Mouse (Mus musculus): Measurements from ENCODE around the gene Skor1. TPM values are rescaled to one million over a fixed set of nuclear protein-coding genes. Genes with fewer than 3 reads are reported as not detected.

Skor1 gene
- total RNA-seq (2014; rRNA removed), result 36.3 and 38.5 TPM in 2 replicates
- polyA plus RNA-seq (2015; fragmentation: Nextera tagmentation; extraction: Ambion mirVana), result 9.2 TPM in 2 replicates

GRCm38 (mm10) chr9:63148410-63149371 is at the start of gene Skor1:
Skor1 (minus strand) TSS chr9:63148961.
- peak within 1 kb of the TSS; percentile 48 for H3K9ac ChIP-seq (replicated peaks; ENCODE audit: low read length)
- H3K36me3 ChIP-seq (ENCODE audit: insufficient read depth, low read length), result no peaks in the 10 kb centered on the region
- peak within 1 kb of the TSS; percentile 61 for H3K4me2 ChIP-seq (ENCODE audit: low read depth, low read length)
- H3K27ac ChIP-seq, result peak within 1 kb of the TSS; percentile 51; the same call in 1 of the 2 replicates
- no peak for TF ChIP-seq CTCF (IDR thresholded peaks at IDR 0.05; ENCODE audit: low read depth)
- H3K9me3 ChIP-seq (ENCODE audit: low read length), result no peaks in the 10 kb centered on the region
- peaks cover 3% of the 10 kb centered on the region; the same call in 1 of the 2 replicates for H3K4me1 ChIP-seq (ENCODE audit: insufficient read depth, low read length)
- DNase-seq (ENCODE audit: low spot score), result peak; percentile 12
- under 1% methylated on average over 62 of the region's 108 CpGs for WGBS
- peaks cover 81% of the 10 kb centered on the region for H3K27me3 ChIP-seq (ENCODE audit: insufficient read depth, low read length)
- H3K4me3 ChIP-seq (ENCODE audit: low read length), result peak within 1 kb of the TSS; percentile 45
- ATAC-seq, result no peak

DNA sequence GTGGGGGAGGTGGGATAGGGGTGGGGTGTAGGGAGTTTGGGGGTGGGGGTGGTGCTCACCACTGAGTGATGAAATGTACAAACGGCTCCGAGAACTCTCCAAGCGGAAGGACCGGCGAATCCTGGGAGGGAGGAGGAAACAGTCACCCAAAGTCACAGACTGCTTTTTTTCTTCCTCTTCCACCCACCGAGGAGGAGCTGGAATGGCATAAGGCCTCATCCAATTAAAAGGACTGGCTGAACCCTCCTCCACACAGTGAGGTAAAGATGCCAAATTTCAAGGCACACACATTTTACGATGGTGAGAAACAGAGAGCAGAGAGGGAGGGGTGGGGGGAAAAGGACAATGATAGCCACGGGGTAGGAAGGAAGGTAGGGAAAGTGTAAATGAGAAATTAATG is 48.5 kb upstream of the Skor1 start:
- H3K27ac ChIP-seq, result no peak overlapping the region
- H3K36me3 ChIP-seq (ENCODE audit: insufficient read depth, low read length), result no peaks in the 10 kb centered on the region
- H3K4me3 ChIP-seq (ENCODE audit: low read length), result no peak overlapping the region
- H3K4me1 ChIP-seq (ENCODE audit: insufficient read depth, low read length), result no peaks in the 10 kb centered on the region
- H3K4me2 ChIP-seq (ENCODE audit: low read depth, low read length), result 0 out of 2 replicates have a peak overlapping the region, but pooled peaks have one; percentile 11
- H3K27me3 ChIP-seq (ENCODE audit: insufficient read depth, low read length), result no peaks in the 10 kb centered on the region
- no peaks in the 10 kb centered on the region for H3K9me3 ChIP-seq (ENCODE audit: low read length)
- ATAC-seq, result no peak; the same call in 1 of the 2 replicates
- no peak overlapping the region for H3K9ac ChIP-seq (replicated peaks; ENCODE audit: low read length)
- no peak for TF ChIP-seq CTCF (IDR thresholded peaks at IDR 0.05; ENCODE audit: low read depth)
- WGBS, result 10% methylated on average over 8 of the region's 8 CpGs
- DNase-seq (ENCODE audit: low spot score), result no peak

GRCm38 (mm10) chr9:63196114-63196682 is 47.4 kb upstream of the Skor1 start:
- Histone ChIP-seq H3K4me3 (ENCODE audit: low read length) (no peak overlapping the region), H3K36me3 (ENCODE audit: insufficient read depth, low read length) (no peaks in the 10 kb centered on the region), H3K9ac (replicated peaks; ENCODE audit: low read length) (no peak overlapping the region), H3K4me2 (ENCODE audit: low read depth, low read length) (no peak overlapping the region), H3K9me3 (ENCODE audit: low read length) (no peaks in the 10 kb centered on the region), H3K4me1 (ENCODE audit: insufficient read depth, low read length) (no peaks in the 10 kb centered on the region), H3K27me3 (ENCODE audit: insufficient read depth, low read length) (no peaks in the 10 kb centered on the region), H3K27ac (no peak overlapping the region)
- DNase-seq (ENCODE audit: low spot score), result no peak
- no peak for TF ChIP-seq CTCF (IDR thresholded peaks at IDR 0.05; ENCODE audit: low read depth)
- no peak for ATAC-seq
- WGBS, result 67% methylated on average over 8 of the region's 8 CpGs

GRCm38 (mm10) chr9:63195523-63195922 is 46.8 kb upstream of the Skor1 start:
- Histone ChIP-seq H3K4me2 (ENCODE audit: low read depth, low read length) (no peak overlapping the region), H3K4me3 (ENCODE audit: low read length) (no peak overlapping the region), H3K4me1 (ENCODE audit: insufficient read depth, low read length) (no peaks in the 10 kb centered on the region), H3K27me3 (ENCODE audit: insufficient read depth, low read length) (no peaks in the 10 kb centered on the region), H3K27ac (no peak overlapping the region), H3K36me3 (ENCODE audit: insufficient read depth, low read length) (no peaks in the 10 kb centered on the region), H3K9me3 (ENCODE audit: low read length) (no peaks in the 10 kb centered on the region), H3K9ac (replicated peaks; ENCODE audit: low read length) (no peak overlapping the region)
- ATAC-seq, result no peak
- 41% methylated on average over 4 of the region's 4 CpGs for WGBS
- DNase-seq (ENCODE audit: low spot score), result no peak
- no peak for TF ChIP-seq CTCF (IDR thresholded peaks at IDR 0.05; ENCODE audit: low read depth)

DNA sequence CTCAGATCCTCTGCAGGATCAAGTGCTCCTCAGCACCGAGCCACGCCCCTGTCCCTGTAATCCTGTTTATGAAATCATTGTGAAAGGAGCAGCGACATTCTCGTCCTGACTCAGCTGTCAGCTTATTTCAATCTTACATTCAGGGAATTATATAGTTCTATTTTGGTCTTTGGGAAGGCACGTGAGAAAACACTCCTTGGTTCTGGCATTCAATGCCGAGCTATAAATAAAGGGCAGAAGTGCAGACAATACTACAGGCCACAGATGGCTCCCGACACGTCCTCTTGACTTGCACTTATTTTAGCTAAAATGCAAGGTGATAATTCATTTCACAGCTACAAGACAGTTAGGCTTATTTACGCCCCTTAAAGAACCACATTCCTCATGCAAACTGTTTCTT is 46.0 kb upstream of the Skor1 start:
- H3K27me3 ChIP-seq (ENCODE audit: insufficient read depth, low read length), result no peaks in the 10 kb centered on the region
- DNase-seq (ENCODE audit: low spot score) (no peak), ATAC-seq (no peak)
- no peak overlapping the region for H3K27ac ChIP-seq
- no peaks in the 10 kb centered on the region for H3K36me3 ChIP-seq (ENCODE audit: insufficient read depth, low read length)
- H3K4me2 ChIP-seq (ENCODE audit: low read depth, low read length), result no peak overlapping the region
- H3K4me1 ChIP-seq (ENCODE audit: insufficient read depth, low read length), result no peaks in the 10 kb centered on the region
- H3K9ac ChIP-seq (replicated peaks; ENCODE audit: low read length), result no peak overlapping the region
- no peaks in the 10 kb centered on the region for H3K9me3 ChIP-seq (ENCODE audit: low read length)
- TF ChIP-seq CTCF (IDR thresholded peaks at IDR 0.05; ENCODE audit: low read depth), result no peak
- 77% methylated on average over 9 of the region's 9 CpGs for WGBS
- H3K4me3 ChIP-seq (ENCODE audit: low read length), result no peak overlapping the region

DNA sequence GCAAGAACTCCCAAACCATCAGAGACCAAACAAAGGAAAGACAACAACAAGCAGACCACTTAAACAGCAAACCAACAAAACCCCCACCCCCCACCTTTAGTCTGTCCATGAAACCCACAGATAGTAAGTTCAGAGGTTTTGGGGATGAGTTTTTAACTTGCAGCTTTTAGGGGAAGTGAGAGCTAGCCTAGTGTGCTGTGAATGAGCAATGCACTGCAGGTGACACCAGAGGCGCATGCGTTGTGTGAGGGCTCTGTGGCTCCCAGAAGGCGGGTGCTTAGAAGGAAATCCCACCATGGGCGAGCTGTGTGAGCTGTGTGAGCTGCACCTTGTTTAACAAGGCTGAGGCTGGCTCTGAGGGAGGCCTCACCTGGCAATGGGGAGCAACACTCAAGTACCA is 44.0 kb upstream of the Skor1 start:
- H3K4me1 ChIP-seq (ENCODE audit: insufficient read depth, low read length), result no peaks in the 10 kb centered on the region
- DNase-seq (ENCODE audit: low spot score), result no peak
- no peaks in the 10 kb centered on the region for H3K9me3 ChIP-seq (ENCODE audit: low read length)
- TF ChIP-seq CTCF (IDR thresholded peaks at IDR 0.05; ENCODE audit: low read depth), result no peak
- WGBS, result 58% methylated on average over 4 of the region's 4 CpGs
- no peak overlapping the region for H3K27ac ChIP-seq
- H3K27me3 ChIP-seq (ENCODE audit: insufficient read depth, low read length), result no peaks in the 10 kb centered on the region
- no peak overlapping the region for H3K4me3 ChIP-seq (ENCODE audit: low read length)
- no peak overlapping the region for H3K9ac ChIP-seq (replicated peaks; ENCODE audit: low read length)
- H3K36me3 ChIP-seq (ENCODE audit: insufficient read depth, low read length), result no peaks in the 10 kb centered on the region
- no peak for ATAC-seq
- H3K4me2 ChIP-seq (ENCODE audit: low read depth, low read length), result no peak overlapping the region

All from hindbrain, postnatal 0 days (tissue).